Mouse (Mus musculus) 416B (cell line): Measurements from ENCODE around the gene Smim6.
A peak's percentile ranks its signal among the peaks of the same experiment; 100 is the strongest.

Source experiments
- DNase-seq: peaks from one replicate; pipeline ENCODE4 v3.0.0; 2011; ENCODE audit warnings: low read depth

Smim6 gene

DNA sequence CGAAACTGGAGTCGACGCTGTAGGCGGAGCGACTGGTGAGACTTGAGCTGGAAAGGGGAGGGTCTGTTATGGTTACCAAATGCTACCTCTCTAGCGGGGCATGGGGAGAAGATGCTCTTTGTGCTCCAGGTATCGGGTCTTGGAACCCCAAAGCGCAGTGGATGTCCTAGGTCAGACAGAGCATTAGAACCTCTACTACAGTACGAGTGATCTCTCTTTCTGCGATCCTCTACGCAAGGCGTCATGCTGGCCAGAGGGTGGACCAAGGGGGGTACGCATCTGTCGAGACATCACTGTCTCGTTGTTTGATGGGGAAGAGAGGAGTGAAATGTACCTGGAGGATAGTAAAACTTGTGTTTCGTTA is 21.9 kb downstream of the Smim6 start:
- DNase-seq = no peak

DNA sequence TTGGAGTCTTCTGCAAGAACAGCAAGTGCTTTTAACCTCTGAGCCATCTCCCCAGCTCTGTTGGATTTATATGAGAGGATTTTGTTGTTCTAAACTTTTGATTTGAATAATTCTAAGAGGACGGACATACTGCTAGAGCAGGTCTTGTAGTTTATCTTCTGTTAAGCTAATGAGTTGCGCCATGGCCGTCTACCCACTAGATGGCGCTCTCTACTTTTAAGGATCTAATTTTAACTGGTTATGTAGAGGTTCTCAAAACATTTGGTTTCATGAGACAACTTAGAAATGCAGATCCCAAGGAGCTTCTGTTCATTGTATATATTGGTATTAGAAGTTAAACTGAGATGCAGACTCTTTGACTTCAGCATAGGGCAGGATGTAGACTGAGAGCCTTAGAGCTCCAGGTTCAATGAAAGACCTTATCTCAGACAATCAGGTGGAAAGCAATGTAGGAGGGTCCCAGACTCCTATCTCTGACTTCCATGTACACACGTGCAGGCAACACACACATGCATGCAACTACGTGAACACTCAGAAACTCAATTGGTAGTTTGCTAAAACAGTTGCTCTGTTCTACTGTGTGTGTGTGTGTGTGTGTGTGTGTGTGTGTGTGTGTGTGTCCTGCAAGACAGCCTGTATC is 28.0 kb downstream of the Smim6 start:
- DNase-seq = peak; percentile 86

DNA sequence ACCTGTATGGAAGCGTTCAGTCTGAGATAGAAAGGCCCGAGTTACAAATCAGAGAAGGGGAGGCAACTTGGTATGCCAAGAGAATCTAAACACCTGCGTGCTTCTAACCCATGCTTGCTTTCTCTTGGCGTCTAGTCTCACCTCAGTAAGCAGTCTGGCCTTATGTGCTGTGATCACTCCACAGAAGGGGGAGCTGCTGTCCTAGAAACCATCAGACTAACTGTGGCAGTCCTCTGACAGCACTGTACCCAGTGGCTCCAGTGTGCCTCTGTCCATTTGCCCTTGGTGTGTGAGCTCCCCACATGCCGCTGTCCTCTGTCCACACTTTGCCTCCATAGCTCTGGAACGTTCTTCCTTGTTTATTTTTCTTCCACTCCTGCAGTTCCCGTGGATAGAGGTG is 30.2 kb downstream of the Smim6 start:
- DNase-seq = peak; percentile 22

DNA sequence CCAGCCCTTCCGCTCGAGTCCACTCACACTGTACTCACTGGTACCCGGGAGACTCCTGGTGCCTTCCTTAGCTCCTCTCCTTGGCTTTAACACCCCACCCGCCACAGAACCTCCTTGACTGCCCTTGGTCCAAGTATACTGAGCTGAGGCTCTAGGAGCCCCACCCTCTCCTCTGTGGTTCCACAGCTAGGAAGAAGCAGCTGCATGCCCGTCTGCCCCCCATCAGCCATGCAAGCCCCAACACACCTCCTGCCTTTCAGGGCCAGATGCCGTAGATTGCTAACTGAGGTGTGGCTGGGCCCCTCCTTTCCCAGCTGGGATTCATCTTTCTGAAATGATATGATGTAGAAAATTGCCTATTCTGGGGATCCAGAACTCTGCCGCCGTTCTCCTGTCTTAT is 33.4 kb downstream of the Smim6 start:
- no peak for DNase-seq

DNA sequence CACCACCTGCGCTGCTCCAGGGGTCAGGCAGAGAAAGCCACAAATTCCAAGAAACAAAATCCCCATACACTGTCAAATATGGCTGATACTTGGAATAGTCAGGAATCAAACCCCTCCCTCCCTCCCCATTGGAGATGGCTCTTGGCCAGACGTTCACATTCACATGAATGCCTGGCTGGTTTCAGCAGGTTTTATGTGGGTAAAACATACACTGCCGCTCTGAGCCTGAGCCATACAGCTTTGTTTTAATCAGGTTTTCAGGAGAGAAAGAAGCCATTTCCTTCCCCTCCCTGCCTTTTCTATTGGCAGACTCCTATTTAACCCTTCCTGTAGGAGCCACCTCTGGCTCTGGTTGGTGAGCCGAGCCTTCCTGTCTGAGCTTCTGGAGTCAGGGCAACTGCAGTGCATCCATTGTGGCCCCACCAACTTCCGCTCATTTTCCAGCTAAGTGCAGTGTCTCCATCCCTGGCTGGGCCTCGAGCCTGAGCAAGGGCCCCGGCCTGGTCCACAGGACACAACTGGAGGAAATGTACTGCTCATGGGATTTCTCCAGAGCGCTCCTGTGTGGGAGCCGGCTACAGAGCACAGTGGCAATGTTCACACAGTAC is 34.5 kb downstream of the Smim6 start:
- DNase-seq = no peak

DNA sequence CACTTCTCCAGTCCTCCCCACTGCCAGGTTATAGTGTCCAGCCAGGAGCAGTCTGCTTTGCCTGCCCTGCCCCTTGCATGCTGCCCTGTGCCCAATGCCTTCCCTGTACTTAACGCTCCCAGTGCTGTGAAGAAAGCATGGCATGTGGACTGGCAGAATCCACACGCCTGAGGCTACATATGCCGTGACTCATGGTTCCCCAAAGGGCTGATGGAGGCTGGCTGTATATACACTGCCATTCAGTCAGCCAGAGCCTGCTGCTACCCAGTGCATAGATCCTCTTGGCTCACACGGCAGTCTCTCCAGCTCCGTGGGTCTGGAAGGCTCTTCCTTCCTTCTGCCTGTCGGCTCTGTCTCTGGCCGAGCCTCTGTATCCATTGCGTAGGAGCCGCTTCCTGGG is 36.5 kb downstream of the Smim6 start:
- DNase-seq = no peak

DNA sequence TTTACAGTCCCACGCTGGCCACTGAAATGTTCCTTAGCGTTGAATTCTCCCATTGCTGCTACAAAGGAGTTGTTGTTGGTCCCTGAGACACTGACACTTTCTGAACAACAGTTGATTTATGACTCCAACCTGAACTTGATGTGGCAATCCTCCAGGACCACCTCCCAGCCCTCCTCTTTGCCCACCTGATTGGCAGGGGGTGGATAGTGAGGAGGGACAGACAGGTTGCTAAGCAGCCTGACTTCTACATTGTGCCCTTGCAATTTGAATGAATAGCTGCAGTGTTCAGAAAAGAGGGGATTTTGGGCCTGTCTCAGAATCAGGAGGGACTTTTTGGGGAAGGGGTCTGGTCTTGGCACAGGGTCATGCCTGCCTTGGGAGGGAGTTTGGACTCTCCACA is 38.9 kb downstream of the Smim6 start:
- no peak for DNase-seq

DNA sequence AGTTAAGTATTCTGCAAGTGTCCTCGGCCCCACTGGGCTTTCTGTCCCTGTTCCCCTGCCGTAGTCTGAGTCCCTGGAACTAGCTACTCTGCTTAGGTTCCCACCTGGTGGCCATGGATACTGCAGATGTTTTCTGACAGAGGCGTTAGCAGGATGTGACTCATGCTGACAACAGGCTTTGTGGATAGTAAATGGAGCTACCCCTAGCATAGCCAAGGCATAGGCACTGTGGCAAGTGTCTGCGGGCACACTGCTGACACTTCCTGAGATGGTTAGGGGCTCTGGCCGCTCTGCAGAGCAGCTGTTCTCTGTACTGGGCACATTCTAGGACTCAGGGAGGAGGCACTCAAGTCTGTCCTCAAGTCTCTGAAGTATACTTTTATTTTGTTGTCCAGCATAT is 42.9 kb downstream of the Smim6 start:
- peak; percentile 94 for DNase-seq

DNA sequence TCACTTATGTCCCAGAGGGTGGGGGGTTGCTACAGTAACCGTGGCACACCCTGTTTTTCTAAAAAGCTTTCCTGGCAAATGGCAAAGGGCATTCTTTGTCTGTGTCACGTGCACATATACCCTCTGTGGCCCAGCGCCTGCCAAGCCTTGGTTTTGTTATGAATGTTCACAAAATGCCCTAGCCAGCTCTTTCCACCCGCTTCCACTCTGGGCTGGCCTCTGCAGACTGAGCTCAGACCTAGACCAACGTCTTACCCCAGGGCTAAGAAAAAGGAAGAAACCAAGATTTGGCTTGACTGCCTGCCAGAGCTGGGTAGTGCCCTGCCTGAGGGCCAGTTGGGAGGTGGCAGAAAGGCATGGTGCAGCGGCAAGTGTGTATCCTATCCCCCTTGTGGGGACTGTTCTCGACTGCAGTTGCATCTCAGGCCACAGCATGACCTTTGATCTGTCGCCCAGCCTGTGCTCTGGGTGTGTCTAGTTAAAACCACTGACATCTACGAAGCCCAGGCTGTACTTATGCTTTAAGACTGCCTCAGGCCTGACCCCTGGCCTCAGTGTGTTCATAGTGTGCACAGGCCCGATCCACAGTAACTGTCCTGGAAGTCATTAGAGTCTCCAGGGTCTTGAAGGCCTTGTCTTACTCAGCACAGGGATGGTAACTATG is 43.5 kb downstream of the Smim6 start:
- peak; percentile 80 for DNase-seq

DNA sequence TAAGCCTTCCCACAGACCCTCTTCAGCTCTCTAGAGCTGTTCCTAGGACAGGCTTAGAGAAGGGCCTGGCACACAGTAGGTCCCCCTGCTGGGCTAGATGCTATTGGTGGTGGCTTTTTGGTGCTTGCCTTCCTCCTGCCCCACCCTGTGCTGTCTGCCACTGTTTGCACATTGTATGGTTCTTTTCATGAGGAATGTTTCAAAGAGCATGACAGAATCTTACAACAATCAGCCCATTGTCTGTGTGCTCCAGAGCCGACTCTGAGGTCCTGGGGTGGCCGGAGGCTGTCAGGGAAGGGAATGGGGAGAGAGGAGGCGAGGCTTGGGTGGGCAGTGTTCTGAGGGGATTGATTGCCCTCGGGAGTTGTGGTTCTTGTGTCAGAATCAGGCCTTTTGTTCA is 44.6 kb downstream of the Smim6 start:
- no peak for DNase-seq

DNA sequence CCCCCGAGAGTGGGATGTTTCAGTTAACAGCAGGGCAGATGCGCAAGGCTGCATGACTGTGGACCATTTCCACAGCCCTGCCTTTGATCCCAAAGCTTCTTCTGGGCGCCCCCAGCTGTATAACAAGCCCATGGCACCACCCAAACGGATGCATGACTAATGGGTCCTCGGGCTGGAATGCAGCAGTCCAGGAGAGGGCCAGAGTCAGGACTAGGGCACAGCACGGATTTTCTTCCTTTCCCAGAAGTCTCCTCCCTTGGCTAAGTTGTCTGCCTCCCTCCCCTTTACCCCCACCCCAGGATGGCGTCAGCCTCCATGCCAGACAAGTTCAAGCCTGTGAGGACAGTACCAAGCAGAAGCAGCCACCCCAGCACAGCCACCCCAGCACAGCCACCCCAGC is 46.2 kb downstream of the Smim6 start:
- DNase-seq = no peak

DNA sequence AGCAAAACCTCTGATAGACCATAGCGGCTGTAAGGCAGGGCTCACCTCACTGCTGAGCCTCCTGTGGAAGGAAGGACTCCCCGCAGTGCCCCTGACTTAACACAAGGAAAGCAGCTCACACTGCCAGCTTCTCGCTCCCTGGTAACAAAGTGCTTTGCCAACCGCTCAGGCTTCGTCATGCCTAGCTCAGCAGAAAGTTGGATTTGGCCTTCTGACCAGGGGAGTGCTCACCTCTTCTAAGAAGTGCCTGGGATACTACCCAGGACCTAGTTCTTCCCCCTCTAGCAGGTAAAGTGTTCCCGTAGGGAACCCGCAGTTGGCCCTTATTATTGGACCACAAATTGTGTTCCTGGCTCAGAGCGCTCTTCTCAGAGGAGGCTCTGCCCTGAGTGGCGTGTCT is 47.2 kb downstream of the Smim6 start:
- DNase-seq = no peak

DNA sequence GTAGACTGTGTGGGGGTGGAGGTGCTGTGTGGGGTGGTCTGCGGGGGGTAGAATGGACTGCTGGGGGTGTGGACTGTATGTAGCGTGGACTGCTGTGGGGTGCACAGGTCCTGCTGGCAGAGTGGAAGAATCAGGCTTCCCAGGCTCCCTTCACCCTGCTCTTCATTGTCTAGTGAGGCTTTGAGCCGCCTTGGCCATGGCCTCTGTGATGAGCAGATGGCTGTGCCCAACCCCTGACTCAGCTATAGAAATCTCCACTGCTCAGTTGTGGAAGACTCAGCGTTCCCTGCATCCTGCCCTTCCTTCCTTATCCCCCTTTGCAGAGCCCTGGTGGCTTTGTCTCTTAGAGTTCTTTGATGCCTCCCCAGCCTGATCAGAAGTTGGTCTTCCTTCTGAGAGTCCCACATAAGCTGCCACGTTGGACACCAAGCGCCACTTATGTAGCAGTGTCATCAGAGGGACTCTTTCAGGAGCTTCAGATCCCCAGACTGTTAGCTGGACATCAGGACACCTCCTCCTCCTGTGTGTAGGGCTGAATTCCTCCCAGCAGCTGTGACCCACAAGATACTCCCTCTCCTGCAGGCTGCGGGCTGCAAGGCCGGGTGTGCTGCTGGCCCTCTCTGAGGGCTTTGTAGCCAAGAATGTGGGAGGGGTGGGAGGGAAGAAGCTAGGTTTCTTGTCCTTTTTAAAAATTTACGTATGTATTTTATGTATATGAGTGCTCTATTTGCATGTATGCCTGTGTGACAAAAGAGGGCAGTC is 51.0 kb downstream of the Smim6 start:
- DNase-seq = no peak
